Mouse (Mus musculus) adrenal gland, postnatal 25 days (tissue): ENCODE results near the gene Hprt. TPM values are rescaled to one million over a fixed set of nuclear protein-coding genes. Genes with fewer than 3 reads are reported as not detected.

Experiments used
- DNase-seq: peaks from one replicate; pipeline ENCODE4 v3.0.0; 2021; ENCODE audit warnings: mixed read lengths
- microRNA-seq, 2 experiments: library from miRNA; unstranded; fragments of <30 nt; microRNA quantifications; one replicate each; pipeline ENCODE4 v1.2.0; 2021
- total RNA-seq: library from RNA; stranded (reverse); gene quantifications from 2 replicates; pipeline ENCODE4 v1.2.3, GENCODE M21; 2021

Hprt gene
- total RNA-seq, 1 experiment from 2014 or later, result 92.7 TPM

DNA sequence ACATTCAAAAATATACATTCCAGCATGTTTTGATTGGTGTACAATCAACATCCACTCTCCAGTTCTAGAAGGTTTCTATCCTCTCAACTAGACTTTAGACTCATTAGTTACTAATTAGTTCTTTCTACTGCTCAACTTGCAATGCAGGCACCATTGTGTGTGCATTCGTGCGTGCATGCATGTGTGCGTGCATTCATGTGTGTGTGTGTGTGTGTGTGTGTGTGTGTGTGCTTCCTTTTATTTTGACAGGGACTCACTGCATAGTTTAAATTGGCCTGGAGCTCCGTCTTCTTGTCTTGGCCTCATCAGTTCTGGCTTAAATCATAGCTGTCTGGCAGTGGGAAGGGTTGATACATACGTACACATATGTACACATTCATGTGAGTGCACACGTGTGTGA lies 53.1 kb downstream of the Hprt start:
- DNase-seq, result no peak

DNA sequence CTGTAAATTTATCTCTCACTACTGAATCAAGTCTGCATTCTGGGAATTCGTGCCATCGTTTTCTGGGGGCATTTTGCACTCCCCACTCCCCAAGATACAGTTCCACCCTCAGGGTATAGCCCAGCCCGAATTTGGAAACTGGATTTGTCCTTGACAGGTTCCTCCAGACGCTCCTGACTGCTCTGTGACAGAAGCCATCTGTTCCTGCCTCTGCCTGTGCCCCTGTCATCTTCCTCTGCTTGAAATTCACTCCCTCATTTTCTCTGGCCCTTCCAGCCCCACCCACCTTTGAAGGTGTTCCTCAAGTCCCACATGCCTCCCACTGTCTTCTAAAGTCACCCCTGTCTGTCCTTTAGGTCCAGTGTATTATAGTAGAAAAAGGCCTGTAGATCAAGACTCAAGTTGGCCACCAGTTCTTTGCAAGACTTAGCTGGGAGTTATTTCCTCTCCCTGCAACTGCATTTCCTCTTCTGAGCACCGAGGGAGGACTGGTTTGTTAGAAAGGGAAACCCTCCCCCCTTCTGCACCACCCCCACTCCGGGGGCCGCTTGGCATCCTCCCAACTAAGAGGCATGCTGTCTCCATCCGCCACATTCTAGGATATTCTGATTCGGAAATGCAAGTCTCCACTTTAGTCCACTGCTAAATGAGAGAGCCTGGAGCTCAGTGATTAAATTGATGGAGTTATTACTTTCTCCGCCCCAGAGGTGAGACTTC lies 57.4 kb downstream of the Hprt start:
- peak; percentile 33 for DNase-seq

DNA sequence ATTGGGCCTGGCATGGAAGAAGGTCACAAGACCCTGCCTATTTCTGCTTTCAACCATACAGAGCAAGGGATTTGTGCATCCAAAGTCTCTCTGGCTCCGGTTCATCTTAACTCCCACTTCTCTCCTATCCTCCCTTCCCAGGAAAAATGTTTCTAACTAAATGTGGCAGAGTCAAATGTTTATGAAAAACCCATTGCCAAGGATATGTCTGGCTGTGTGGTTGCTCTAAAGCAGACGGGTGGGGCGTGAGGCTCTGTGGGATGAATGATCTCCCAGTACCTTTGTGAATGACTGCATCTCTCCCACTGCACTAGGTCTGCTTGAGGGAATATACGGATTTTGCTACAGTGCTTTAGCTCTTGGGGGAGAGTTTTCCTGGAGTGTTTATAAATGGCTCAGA lies 58.1 kb downstream of the Hprt start:
- DNase-seq, result no peak

DNA sequence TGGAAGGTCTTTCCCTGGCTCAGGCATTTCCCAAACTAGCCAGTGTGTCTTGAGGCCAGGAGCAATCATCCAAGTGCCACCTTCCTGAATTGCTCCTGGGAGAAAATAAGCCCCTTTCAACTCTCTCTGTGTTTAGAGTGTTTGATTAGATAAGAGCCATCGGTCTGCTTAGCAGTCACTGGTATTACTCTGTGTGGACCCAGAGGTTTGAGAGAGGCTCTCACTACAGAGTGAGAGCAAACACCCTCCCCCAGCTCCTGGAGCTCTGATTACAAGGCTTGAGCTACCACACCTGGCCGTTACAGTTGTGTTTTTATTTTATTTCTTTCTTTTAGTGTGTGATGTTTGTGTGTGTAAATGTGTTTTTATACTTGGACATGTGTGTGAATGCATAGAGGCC lies 59.0 kb downstream of the Hprt start:
- no peak for DNase-seq

DNA sequence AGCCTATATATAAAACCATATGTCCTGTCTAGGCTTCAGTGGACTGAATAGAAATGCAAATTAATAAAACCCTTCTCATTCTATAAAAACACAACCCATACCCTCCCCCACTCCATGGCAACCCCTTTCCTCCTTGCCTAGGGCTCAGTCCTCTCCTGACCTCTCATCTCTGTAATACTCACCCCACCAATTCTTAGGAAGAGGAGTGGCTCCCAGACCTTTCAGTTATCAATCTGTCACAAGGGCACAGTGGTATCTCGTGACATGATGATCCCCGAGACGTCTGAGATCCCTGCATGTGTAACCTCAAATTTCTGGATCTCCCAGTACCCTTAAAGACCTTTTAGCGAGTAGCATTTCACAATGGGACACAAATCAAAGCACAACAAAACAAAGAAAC lies 61.3 kb downstream of the Hprt start:
- no peak for DNase-seq

DNA sequence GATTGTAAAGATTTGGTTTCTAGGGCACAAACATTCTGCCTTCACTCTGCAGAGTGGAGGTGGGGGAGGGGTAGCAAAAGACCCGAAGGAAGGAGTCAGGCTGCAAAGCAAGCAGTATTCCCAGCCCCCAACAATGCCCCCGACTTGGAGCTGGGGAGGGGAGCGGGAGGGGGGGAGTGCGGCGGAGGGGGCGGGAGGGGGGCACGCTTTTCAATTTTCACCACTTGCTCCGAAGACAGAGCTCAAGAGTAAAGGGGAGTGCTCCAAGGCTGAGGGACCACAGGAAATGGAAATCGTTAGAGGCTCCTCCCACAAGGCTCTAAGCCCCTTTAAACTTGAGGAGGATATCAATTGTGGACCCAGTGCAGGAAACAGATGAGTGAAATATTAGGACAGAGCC lies 62.4 kb downstream of the Hprt start:
- DNase-seq, result no peak

DNA sequence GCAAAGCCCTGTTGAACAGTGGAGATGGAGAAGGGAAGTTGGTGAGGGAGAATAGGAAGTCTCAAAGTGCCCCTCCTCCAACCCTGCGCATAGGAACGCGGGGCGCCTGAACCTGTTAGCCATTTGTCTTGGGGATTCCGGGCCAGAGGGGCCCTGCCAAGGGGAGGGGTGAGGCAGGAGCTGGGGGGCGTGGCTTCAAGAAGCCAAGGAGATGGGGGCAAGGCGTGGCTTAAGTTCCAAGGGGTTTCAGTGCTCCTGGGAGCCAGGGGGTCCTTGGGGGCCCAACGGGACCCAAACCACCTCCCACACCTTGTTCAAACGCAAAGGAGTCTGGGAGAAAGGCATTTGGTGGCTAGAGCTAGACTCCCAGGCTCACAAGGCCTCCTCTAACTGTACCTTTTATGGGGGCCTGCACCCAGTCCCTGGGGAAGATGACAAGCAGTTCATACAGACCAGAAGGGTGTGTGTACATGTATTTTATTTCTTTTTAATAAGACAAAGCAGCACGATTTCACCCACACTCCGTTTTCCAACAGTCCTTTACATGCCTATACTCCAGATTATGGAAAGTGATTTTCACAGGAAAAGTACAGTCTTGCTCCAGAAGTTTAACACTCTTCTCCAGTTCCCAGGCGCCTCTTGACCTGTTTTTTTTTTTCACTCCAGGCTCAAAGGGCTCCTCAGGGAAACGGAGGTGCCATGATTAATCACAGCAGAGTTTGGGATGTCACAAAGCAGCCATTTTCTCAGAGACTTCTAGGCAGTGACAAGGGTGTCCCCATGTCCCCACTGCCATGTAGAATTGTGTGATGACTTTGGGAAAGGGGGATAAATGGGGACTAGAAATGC lies 64.9 kb downstream of the Hprt start:
- DNase-seq, result peak; percentile 43

DNA sequence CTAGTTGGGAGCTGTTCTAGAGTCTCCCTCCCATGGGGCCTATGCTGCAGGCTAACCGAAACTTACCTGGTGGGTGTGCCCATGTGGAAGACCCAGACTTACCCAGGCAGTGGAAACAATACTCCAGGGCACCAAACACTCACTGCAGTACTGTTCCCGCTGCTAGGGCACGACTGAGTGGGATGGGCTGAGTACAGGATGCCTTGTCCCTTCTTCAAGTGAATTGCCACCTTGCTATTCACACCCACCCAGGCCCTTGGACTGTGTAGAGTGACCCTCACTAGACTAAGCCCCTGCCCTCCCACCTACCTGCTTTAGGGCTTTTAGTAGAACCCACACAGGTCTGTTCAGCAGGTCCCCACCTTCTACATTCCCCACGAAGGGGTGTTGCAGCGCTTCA lies 65.9 kb downstream of the Hprt start:
- DNase-seq, result no peak

DNA sequence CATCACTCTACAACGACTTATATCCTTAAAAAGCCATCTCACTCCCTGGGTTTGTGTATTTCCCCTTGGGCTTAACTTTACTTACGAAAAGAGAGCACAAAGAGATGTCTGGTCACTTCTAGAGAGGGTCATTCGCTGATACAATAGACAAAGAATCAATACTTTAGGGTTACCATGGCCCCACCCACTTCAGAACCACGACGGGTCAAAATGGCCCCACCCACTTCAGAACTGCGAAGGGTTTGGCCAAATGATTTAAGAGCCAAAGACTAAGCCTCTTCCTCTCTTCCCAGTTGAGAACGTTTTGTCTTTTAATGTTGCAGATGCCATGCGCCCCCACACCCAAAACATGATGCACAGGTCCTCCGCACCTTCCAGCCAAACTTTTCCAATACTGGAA lies 67.8 kb downstream of the Hprt start:
- DNase-seq, result peak; percentile 22

DNA sequence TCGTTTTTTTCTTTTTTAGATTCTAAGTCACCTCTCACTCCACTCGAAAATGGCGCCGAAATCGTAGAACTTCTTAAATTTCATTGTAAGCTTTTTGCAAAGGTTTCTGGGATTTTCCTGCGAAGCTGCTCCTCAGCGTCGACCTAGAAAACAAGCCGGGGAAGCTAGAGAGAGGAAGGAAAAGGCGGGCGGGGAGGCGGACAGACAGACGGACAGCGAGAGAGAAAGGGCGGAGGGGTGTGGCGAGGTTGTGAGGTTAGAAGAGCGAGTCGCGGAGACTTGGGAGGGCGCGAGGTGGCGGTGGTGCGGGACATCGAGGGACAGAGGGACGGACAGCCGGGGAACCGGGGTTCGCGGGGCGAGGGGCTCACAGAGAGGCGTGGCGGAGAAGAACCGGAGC lies 68.7 kb downstream of the Hprt start:
- peak; percentile 41 for DNase-seq

DNA sequence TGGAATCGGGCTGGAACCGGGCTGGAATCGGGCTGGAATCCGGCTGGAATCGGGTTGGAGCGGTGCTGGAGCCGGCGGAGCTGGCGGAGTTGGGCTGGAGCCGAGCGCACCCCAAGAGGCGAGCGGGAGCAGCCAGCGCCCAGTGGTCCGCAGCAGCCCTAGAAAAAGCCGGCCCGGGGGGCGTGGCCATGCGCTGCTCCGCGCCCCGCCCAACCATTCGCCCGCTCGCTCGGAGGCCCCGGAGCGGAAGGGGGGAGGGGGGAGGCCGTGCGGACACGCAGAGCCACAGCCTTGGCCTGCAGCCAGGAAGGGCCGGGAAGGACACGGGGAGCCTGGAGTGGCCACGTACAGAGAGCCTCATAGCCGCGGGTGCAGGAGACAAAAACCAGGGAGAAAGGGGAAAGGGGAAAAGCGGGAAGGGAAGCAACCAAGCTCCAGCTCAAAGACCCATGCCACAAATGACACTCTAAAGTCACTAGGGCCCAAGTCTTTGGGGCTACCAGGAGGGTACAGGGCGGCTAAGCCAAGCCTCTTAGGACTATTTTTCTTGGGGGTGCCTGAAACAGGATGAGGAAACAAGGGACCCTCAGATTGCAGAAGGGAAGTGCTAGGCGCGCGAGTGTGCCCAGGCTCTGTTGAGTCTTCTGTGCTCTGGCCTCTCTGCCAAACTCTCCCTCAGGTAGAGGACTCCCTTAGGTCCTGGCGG lies 69.3 kb downstream of the Hprt start:
- peak; percentile 96 for DNase-seq

DNA sequence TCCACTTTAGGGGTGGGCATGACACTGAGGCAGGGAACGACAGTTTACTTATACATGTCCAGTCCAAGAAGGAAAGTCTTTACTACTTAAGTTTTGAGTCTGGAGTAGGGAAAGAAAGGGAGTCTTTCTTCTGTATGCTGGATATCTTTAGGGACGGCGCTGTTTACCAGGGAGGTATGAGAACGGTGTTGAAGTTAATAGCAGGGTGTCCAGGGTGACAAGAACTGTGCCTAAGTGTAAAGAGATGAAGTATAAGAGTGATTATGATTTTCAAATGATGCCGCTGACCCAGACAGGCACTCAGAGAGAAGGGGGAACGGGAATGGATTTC lies 69.8 kb downstream of the Hprt start:
- no peak for DNase-seq

DNA sequence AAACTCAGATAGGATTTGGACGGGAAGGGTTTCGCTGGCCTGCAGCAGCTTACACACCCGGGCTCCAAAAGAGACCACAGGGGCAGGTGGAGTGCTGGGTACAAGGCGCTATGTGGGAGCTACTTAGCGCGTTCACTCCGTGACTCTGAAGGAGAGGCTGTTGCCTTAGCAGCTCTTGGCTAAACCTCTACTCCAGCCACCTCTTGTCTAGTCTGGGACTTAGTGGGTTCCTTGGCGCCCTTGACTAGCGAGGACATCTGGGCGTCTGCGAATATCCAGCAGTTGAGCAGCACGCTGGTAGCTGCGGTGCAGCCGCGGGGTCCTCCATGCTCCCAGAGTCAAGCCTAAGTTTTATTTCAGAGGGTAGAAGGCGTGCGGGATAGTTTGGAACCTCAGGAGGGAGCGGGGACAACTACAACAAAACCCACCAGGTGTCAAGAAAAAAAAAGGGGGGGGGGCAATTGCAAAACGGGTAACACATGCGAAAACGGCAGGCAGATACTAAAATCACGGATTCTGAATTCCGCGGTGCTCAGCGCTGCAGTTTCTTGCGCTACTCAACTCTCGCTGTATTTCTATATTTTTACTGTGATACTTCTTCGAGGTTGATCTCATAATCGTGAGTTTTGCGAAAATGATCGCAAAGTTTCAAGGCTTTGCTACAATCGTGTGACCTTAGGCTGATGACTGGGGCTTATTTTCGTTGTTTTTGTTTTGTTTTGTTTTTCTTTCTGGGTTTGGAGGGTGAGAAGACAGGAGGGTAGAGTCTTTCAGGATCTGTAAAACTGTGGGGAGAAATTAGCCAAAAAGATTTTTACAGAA lies 70.7 kb downstream of the Hprt start:
- DNase-seq, result peak; percentile 8

DNA sequence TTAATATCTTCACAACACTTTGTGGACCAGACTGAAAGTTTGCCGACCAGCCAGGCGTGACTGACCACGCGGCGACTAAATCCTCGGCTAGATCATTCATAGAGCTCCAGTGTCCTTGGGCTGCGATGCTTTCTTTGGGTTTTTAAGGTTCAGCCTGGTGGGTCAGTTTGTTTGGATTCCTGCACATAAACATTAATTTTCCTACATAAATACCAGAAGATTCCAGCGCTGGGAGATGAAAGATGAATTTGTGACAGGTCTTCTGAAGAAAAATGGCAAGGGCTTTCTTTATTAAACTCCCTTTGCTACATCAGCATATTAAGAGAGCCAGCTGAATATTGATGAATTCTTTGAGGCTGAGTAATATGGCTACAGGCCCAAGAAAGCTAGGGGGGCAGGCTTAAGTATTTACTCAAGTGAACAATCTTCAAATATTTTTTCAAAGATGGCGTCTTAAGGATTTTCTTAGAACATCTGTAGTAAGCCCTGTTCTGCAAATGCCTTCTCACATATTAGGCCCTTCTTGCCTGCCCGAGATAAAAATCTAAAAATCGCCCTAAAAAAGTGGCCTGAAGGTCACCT lies 71.6 kb downstream of the Hprt start:
- no peak for DNase-seq

DNA sequence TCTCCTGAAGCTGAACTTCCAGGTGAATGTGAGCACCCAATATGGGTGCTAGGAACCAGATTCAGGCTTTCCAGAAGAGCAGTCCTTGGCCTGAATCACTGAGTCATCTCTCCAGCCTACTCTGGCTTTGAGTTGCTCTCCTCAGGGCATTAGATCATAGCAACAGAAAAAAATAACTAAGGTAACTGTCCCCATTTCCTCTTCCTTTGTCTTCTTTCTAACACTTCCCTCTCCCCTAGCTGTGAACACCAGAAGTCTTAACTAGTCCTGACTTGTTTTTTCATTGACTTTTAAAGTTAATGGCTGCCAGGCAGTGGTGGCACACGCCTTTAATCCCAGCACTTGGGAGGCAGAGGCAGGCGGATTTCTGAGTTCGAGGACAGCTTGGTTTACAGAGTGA lies 76.5 kb downstream of the Hprt start:
- no peak for DNase-seq

Small RNA genes within 50 kb of the gene (microRNA-seq; reads per million reads assigned to microRNA genes)
- 30,690 to 40,425 reads per million in 2 experiments for gene Mir322
- gene Mir351, result 2,696 to 2,777 reads per million in 2 experiments
- 18.5 to 19.2 reads per million in 2 experiments for gene Mir450-1
- gene Mir450-2, result 28.1 to 47.3 reads per million in 2 experiments
- gene Mir450b, result 123 to 193 reads per million in 2 experiments
- 301 to 331 reads per million in 2 experiments for gene Mir503
- 579 to 712 reads per million in 2 experiments for gene Mir542

Other genes starting within 250 kb of the Hprt start
- 13.6 and 14.0 TPM in 2 replicates for gene Ccdc160, start 196.9 kb upstream of the Hprt start, total RNA-seq
- gene Phf6, start 75.9 kb upstream of the Hprt start, total RNA-seq, result 15.7 and 18.7 TPM in 2 replicates